Mouse (Mus musculus) intestine, embryonic 16.5 days (tissue): ENCODE data around the gene Fars2. TPM values are rescaled to one million over a fixed set of nuclear protein-coding genes. Genes with fewer than 3 reads are reported as not detected.
"Not testable (repeated sequence)": the region's sequence is repeated elsewhere in the genome, so short reads cannot be mapped to it uniquely, and the experiment has no call there.

Experiments used
- ATAC-seq: fragments of 200-750 bp; cut with Nextera tagmentation; 2 replicates; pipeline ENCODE4 v1.8.0; 2017; ENCODE audit warnings: moderate TSS enrichment, moderate library complexity
- H3K27ac ChIP-seq: fragments of 300-500 bp; sonication (generic); 2 replicates; pipeline ENCODE4 v1.5.1; 2014; ENCODE audit warnings: mild to moderate bottlenecking, low read length
- H3K27me3 ChIP-seq: fragments of 300-500 bp; sonication (generic); replicated peaks from 2 replicates; pipeline ENCODE4 v1.6.1; 2014; ENCODE audit warnings: low read length, control low read depth, mixed read lengths; ENCODE audit not compliant: control insufficient read depth, insufficient read depth
- H3K36me3 ChIP-seq: fragments of 300-500 bp; sonication (generic); 2 replicates; pipeline ENCODE4 v1.6.1; 2014; ENCODE audit warnings: low read length, control low read depth; ENCODE audit not compliant: control insufficient read depth, insufficient read depth
- H3K4me1 ChIP-seq: fragments of 300-500 bp; sonication (generic); 2 replicates; pipeline ENCODE4 v1.6.1; 2014; ENCODE audit warnings: low read length, control low read depth, mixed read lengths; ENCODE audit not compliant: control insufficient read depth, insufficient read depth
- H3K4me2 ChIP-seq: fragments of 300-500 bp; sonication (generic); 2 replicates; pipeline ENCODE4 v1.6.1; 2014; ENCODE audit warnings: low read depth, low read length, control low read depth
- H3K4me3 ChIP-seq: fragments of 300-500 bp; sonication (generic); 2 replicates; pipeline ENCODE4 v1.5.1; 2014; ENCODE audit warnings: mild to moderate bottlenecking, low read length
- H3K9ac ChIP-seq: fragments of 300-500 bp; sonication (generic); 2 replicates; pipeline ENCODE4 v1.6.1; 2014; ENCODE audit warnings: low read depth, low read length
- H3K9me3 ChIP-seq: fragments of 300-500 bp; sonication (generic); 2 replicates; pipeline ENCODE4 v1.6.1; 2016; ENCODE audit warnings: low read length, control low read depth; ENCODE audit not compliant: control insufficient read depth
- WGBS: fragments of 180-500 bp; shearing (Covaris S2); extraction: QIAGEN DNeasy Blood & Tissue Kit; methylation state at CpG from one replicate; pipeline ENCODE4 v1.1.7; 2014; 5-methylcytosine and 5-hydroxymethylcytosine counted together
- polyA plus RNA-seq: library from polyadenylated mRNA; unstranded; fragments of >200 nt; fragmentation: Nextera tagmentation; extraction: Ambion mirVana; gene quantifications from 2 replicates; pipeline ENCODE4 v1.2.1, GENCODE M21; 2015

Gene Fars2
- polyA plus RNA-seq, 1 experiment from 2014 or later: 48.2 TPM

- 88% methylated on average over 5 of the region's 5 CpGs for WGBS
These were observed 46.2 kb downstream of the Fars2 start for GRCm38 (mm10) chr13:36163411-36163810.

GRCm38 (mm10) chr13:36163898-36164297, 46.7 kb downstream of the Fars2 start:
- H3K4me3 ChIP-seq: no peak overlapping the region
- H3K27me3 ChIP-seq: no peaks in the 10 kb centered on the region
- no peaks in the 10 kb centered on the region for H3K36me3 ChIP-seq
- 91% methylated on average over 1 of the region's 1 CpGs for WGBS
- H3K27ac ChIP-seq: no peak overlapping the region
- H3K4me2 ChIP-seq: no peak overlapping the region
- no peak for ATAC-seq
- no peak overlapping the region for H3K9ac ChIP-seq
- no peaks in the 10 kb centered on the region for H3K9me3 ChIP-seq
- H3K4me1 ChIP-seq: no peaks in the 10 kb centered on the region

More at GRCm38 (mm10) chr13:36163411-36163810, 46.2 kb downstream of the Fars2 start:
- H3K27me3 ChIP-seq: no peaks in the 10 kb centered on the region
- no peaks in the 10 kb centered on the region for H3K9me3 ChIP-seq
- ATAC-seq: no peak
- no peak overlapping the region for H3K4me2 ChIP-seq
- H3K36me3 ChIP-seq: no peaks in the 10 kb centered on the region
- no peaks in the 10 kb centered on the region for H3K4me1 ChIP-seq
- no peak overlapping the region for H3K27ac ChIP-seq
- H3K9ac ChIP-seq: no peak overlapping the region
- H3K4me3 ChIP-seq: no peak overlapping the region

DNA sequence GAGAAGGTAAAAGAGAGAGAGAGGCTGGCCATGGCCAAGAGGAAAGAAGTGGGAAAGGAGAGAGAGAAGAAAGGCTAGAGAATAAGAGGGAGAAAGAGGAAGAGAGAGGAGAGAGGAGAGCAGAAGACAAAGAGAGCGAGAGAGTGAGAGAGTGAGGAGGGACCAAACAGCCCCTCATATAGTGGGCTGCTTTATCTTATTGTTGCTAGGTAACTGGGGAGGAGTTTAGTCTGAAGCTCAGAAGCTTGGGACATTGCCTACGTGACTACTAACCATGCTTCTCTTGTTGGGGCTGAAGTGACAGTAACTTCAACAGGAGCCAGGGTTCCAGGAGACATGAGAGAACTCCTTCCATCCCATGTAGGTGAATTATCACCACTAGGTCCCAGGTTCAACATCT, 55.8 kb downstream of the Fars2 start:
- 0 out of 2 replicates have a peak, but pooled peaks have one; percentile 18 for ATAC-seq
- H3K9ac ChIP-seq, H3K4me2 ChIP-seq, H3K27ac ChIP-seq, H3K4me3 ChIP-seq, H3K4me1 ChIP-seq, H3K9me3 ChIP-seq, H3K36me3 ChIP-seq, H3K27me3 ChIP-seq: not testable (repeated sequence)
- 61% methylated on average over 2 of the region's 2 CpGs for WGBS

GRCm38 (mm10) chr13:36174101-36174500, 56.9 kb downstream of the Fars2 start:
- Histone ChIP-seq H3K27me3 (no peaks in the 10 kb centered on the region), H3K27ac (no peak overlapping the region), H3K4me3 (no peak overlapping the region), H3K9ac (no peak overlapping the region), H3K9me3 (no peaks in the 10 kb centered on the region), H3K4me2 (no peak overlapping the region), H3K36me3 (no peaks in the 10 kb centered on the region), H3K4me1 (no peaks in the 10 kb centered on the region)
- 95% methylated on average over 5 of the region's 5 CpGs for WGBS
- no peak for ATAC-seq

DNA sequence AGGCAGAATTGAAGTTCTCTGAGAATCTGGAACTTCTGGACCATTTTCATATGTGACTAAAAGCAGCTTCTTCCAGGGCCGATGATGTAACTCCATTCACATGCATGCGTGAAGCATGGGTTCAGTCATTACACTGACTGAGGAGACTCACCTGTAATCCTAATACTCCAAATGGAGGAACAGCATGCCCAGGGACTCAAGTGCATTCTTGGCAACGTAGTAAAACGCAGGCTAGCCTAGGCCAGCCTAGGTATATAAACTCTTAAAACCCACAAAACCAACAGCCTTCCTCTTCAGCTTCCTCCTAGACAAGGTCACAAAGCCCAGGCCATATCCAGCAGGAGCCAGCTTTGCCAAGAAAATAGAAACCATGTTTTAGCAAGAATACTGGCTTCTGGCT, 57.6 kb downstream of the Fars2 start:
- H3K27ac ChIP-seq: no peak overlapping the region
- ATAC-seq: no peak
- no peak overlapping the region for H3K4me3 ChIP-seq
- no peak overlapping the region for H3K9ac ChIP-seq
- H3K27me3 ChIP-seq: no peaks in the 10 kb centered on the region
- 85% methylated on average over 4 of the region's 4 CpGs for WGBS
- H3K4me2 ChIP-seq: no peak overlapping the region
- H3K36me3 ChIP-seq: no peaks in the 10 kb centered on the region
- H3K4me1 ChIP-seq: no peaks in the 10 kb centered on the region
- H3K9me3 ChIP-seq: no peaks in the 10 kb centered on the region

DNA sequence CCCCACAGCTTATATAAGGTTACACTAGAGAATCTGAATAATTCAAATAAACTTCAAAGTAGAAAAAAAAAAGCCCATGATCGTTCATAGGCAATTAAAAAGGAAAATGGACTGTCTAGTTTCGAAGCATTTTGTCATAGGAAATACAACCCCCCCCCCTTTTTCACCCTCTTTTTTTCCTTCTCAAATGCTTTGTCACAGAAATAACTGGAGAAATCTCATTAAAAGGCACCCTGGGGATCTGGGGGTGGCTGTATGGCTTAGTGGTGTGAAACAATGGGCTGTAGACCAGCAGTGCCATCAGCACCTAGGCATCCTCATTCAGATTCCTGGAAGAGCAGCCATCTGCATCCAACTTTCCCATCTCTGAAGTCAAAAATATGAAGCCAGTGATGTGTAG, 64.0 kb downstream of the Fars2 start:
- no peak for ATAC-seq
- 82% methylated on average over 2 of the region's 2 CpGs for WGBS
- no peaks in the 10 kb centered on the region for H3K9me3 ChIP-seq

DNA sequence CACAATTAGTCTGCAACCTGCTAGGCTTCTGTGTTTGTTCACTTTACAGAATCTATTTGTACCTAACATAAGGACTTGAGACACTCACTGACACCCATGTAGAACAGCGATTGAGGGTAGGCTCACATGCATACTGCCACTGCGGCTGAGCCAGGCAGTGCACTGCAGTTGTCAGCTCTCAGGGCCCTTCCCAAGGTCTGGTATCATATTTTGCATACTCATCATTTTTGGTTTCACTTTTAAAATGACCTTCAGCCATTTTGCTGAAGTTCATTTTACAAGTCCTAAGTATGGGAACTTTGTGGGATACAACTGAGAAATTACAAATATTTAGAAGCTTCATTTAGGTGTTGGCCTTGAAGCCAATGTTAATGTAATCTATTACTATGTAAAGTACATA, 73.4 kb downstream of the Fars2 start:
- 98% methylated on average over 2 of the region's 2 CpGs for WGBS
- ATAC-seq: no peak
- H3K9ac ChIP-seq: no peak overlapping the region
- no peaks in the 10 kb centered on the region for H3K9me3 ChIP-seq
- H3K4me1 ChIP-seq: no peaks in the 10 kb centered on the region
- H3K36me3 ChIP-seq: no peaks in the 10 kb centered on the region
- H3K4me2 ChIP-seq: no peak overlapping the region
- H3K27me3 ChIP-seq: no peaks in the 10 kb centered on the region
- H3K4me3 ChIP-seq: no peak overlapping the region
- no peak overlapping the region for H3K27ac ChIP-seq

More for the DNA sequence above, 64.0 kb downstream of the Fars2 start:
- Histone ChIP-seq H3K4me3 (no peak overlapping the region), H3K9ac (no peak overlapping the region), H3K27me3 (no peaks in the 10 kb centered on the region), H3K27ac (no peak overlapping the region), H3K4me1 (no peaks in the 10 kb centered on the region), H3K4me2 (no peak overlapping the region), H3K36me3 (no peaks in the 10 kb centered on the region)

- Histone ChIP-seq H3K4me3 (no peak overlapping the region), H3K36me3 (no peaks in the 10 kb centered on the region), H3K27me3 (no peaks in the 10 kb centered on the region), H3K9me3 (no peaks in the 10 kb centered on the region), H3K9ac (no peak overlapping the region), H3K4me2 (no peak overlapping the region), H3K4me1 (no peaks in the 10 kb centered on the region), H3K27ac (no peak overlapping the region)
- 74% methylated on average over 5 of the region's 5 CpGs for WGBS
- ATAC-seq: no peak
These were observed 76.4 kb downstream of the Fars2 start for GRCm38 (mm10) chr13:36193484-36194113.

DNA sequence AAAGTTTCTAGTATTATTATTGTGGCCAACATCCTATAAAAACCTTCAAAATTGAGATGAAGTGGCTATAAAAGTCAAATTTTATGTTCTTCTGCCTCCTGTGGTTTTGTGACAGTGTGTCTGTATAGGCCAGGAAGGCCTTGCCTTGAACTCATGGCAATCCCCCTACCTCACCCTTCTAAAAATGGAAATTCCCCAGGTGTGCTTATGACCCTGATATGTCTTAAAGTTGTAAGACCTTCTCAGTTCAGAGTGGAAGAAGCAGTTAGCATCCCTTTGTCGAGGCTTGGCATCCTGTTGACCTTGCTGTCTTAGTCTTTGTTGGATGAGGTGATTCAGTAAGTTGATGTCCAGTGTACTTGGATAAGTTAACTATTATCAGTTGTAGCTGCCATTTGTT, 82.1 kb downstream of the Fars2 start:
- H3K9me3 ChIP-seq: no peaks in the 10 kb centered on the region
- H3K9ac ChIP-seq: no peak overlapping the region
- no peak overlapping the region for H3K4me2 ChIP-seq
- no peaks in the 10 kb centered on the region for H3K36me3 ChIP-seq
- WGBS: 82% methylated on average over 1 of the region's 1 CpGs
- no peak for ATAC-seq
- H3K4me1 ChIP-seq: no peaks in the 10 kb centered on the region
- H3K4me3 ChIP-seq: no peak overlapping the region
- H3K27me3 ChIP-seq: no peaks in the 10 kb centered on the region
- no peak overlapping the region for H3K27ac ChIP-seq

DNA sequence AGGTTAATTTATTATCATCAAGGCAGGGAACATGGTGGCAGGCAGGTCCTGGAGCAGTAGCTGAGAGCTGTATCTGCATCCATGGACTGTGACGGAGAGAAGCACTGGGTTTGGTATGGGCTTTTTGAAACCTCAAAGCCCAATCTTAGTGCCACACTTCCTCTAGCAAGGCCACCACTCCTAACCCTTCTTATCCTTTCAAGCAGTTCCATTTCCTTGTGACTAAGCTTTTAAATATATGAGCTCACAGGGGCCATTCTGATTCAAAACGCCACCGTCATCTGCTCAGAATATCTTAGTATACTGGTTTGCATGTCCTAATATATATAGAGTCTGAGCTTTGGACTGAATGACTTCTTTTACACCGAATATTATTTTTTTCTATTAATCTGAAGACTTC, 83.2 kb downstream of the Fars2 start:
- H3K27me3 ChIP-seq: no peaks in the 10 kb centered on the region
- no peaks in the 10 kb centered on the region for H3K36me3 ChIP-seq
- no peak overlapping the region for H3K4me2 ChIP-seq
- no peaks in the 10 kb centered on the region for H3K4me1 ChIP-seq
- WGBS: 92% methylated on average over 4 of the region's 4 CpGs
- H3K9ac ChIP-seq: no peak overlapping the region
- no peak for ATAC-seq
- no peak overlapping the region for H3K27ac ChIP-seq
- H3K9me3 ChIP-seq: no peaks in the 10 kb centered on the region
- no peak overlapping the region for H3K4me3 ChIP-seq
